ENCODE assay signal across 20 mouse cellular contexts in genomic region chr10:7836902-7837301, GRCm38 (mm10). TPM values are rescaled to one million over a fixed set of nuclear protein-coding genes. Genes with fewer than 3 reads are reported as not detected.
DNase-seq lines count a peak whose midpoint lies in the region; ATAC-seq and TF ChIP-seq lines count a peak whose summit lies in the region.
"Had no signal": no experiment of that assay in that cellular context is flagged by ENCODE, and none has a peak within 500 bp of the region (broad histone marks: within the 10 kb centered on the region; RNA-seq: fewer than 3 reads in every experiment).

No protein-coding gene starts in this region.

- peaks cover 7% of the 10 kb centered on the region; the same call in 1 of the 2 replicates for H3K4me1 ChIP-seq in intestine, postnatal 0 days (replicated peaks; ENCODE audit: control insufficient read depth, insufficient read depth, low read length)
- H3K4me1 ChIP-seq in intestine, embryonic 15.5 days (replicated peaks): peaks cover 6% of the 10 kb centered on the region
- peaks cover 11% of the 10 kb centered on the region for H3K4me1 ChIP-seq in lung, embryonic 14.5 days (ENCODE audit: insufficient read depth)
- peaks cover 29% of the 10 kb centered on the region for H3K4me1 ChIP-seq in E14TG2a.4 (replicated peaks; ENCODE audit: low read depth, low read length)

- WGBS in intestine, postnatal 0 days: 61% methylated on average over 2 of the region's 2 CpGs
- WGBS in intestine, embryonic 15.5 days: 66% methylated on average over 2 of the region's 2 CpGs
- WGBS in lung, embryonic 14.5 days: 65% methylated on average over 2 of the region's 2 CpGs

- H3K9me3 ChIP-seq in intestine, postnatal 0 days (ENCODE audit: control insufficient read depth): no peaks in the 10 kb centered on the region
- H3K9me3 ChIP-seq in intestine, embryonic 15.5 days: no peaks in the 10 kb centered on the region
- no peaks in the 10 kb centered on the region for H3K9me3 ChIP-seq in lung, embryonic 14.5 days (ENCODE audit: low read depth, low read length)
- no peaks in the 10 kb centered on the region for H3K9me3 ChIP-seq in E14TG2a.4 (ENCODE audit: low read length)
- H3K9me3 ChIP-seq: heart, embryonic 10.5 days; hindbrain, embryonic 13.5 days had no signal

- ATAC-seq in intestine, postnatal 0 days: no peak
- no peak for ATAC-seq in intestine, embryonic 15.5 days
- no peak for ATAC-seq in lung, embryonic 14.5 days (ENCODE audit: insufficient read depth)
- ATAC-seq: activated CD4-positive, CD25-positive, alpha-beta regulatory T cell, adult 4 months; forebrain, embryonic 14.5 days; inflammation-experienced regulatory T-cells, adult 6 months; Patski had no signal

- no peak for DNase-seq in lung, embryonic 14.5 days
- no peak for DNase-seq in lung, postnatal 14 days
- DNase-seq in induced T-regulatory cell, adult 2 months (ENCODE audit: low read depth): peak; percentile 57
- no peak for DNase-seq in cerebellum, postnatal 4 days (ENCODE audit: low spot score in 2 of 2)
- DNase-seq: adrenal gland, postnatal 14 days; cerebellum, adult 11-12 months; cerebellum, adult 9-10 months; cerebellum, postnatal 25 days; gastrocnemius, postnatal 36 days; heart, adult 18-20 months; heart, postnatal 10 days had no signal

- no peak overlapping the region for H3K27ac ChIP-seq in intestine, postnatal 0 days (ENCODE audit: low read depth, low read length)
- H3K27ac ChIP-seq in intestine, embryonic 15.5 days: no peak overlapping the region
- H3K27ac ChIP-seq in lung, embryonic 14.5 days (ENCODE audit: low read depth): no peak overlapping the region
- H3K27ac ChIP-seq: heart, embryonic 10.5 days; hindbrain, embryonic 13.5 days had no signal

- no peaks in the 10 kb centered on the region for H3K36me3 ChIP-seq in intestine, postnatal 0 days (ENCODE audit: control insufficient read depth, insufficient read depth)
- no peaks in the 10 kb centered on the region for H3K36me3 ChIP-seq in intestine, embryonic 15.5 days
- H3K36me3 ChIP-seq in lung, embryonic 14.5 days (ENCODE audit: insufficient read depth): no peaks in the 10 kb centered on the region
- no peaks in the 10 kb centered on the region for H3K36me3 ChIP-seq in E14TG2a.4 (ENCODE audit: insufficient read depth, low read length)
- H3K36me3 ChIP-seq: heart, embryonic 10.5 days; hindbrain, embryonic 13.5 days had no signal

- H3K4me3 ChIP-seq in intestine, postnatal 0 days (ENCODE audit: low read depth, low read length): no peak overlapping the region
- no peak overlapping the region for H3K4me3 ChIP-seq in intestine, embryonic 15.5 days (replicated peaks)
- H3K4me3 ChIP-seq in lung, embryonic 14.5 days (ENCODE audit: low read depth, low read length): no peak overlapping the region
- H3K4me3 ChIP-seq in E14TG2a.4 (replicated peaks; ENCODE audit: low read length): no peak overlapping the region
- H3K4me3 ChIP-seq: heart, embryonic 10.5 days; hindbrain, embryonic 13.5 days had no signal

- H3K9ac ChIP-seq in intestine, postnatal 0 days (ENCODE audit: low read depth, low read length): no peak overlapping the region
- H3K9ac ChIP-seq in intestine, embryonic 15.5 days: no peak overlapping the region
- H3K9ac ChIP-seq in lung, embryonic 14.5 days: no peak overlapping the region
- H3K9ac ChIP-seq: hindbrain, embryonic 13.5 days had no signal

- TF ChIP-seq CTCF in intestine, postnatal 0 days (IDR thresholded peaks at IDR 0.05; ENCODE audit: low read depth): peak; percentile 25; the same call in 1 of the 2 replicates
- TF ChIP-seq CTCF in lung, embryonic 14.5 days (IDR thresholded peaks at IDR 0.05; ENCODE audit: low read depth): peak; percentile 19; the same call in 1 of the 2 replicates
- peak; percentile 30 for TF ChIP-seq CTCF in E14TG2a.4 (conservative IDR thresholded peaks at IDR 0.05; ENCODE audit: low read length)

- H3K4me2 ChIP-seq in intestine, postnatal 0 days (replicated peaks; ENCODE audit: low read depth): no peak overlapping the region
- H3K4me2 ChIP-seq in intestine, embryonic 15.5 days (replicated peaks): no peak overlapping the region
- H3K4me2 ChIP-seq in lung, embryonic 14.5 days: no peak overlapping the region
- H3K4me2 ChIP-seq: hindbrain, embryonic 13.5 days had no signal

- no peaks in the 10 kb centered on the region for H3K27me3 ChIP-seq in intestine, postnatal 0 days (replicated peaks; ENCODE audit: control insufficient read depth, insufficient read depth, low read length)
- no peaks in the 10 kb centered on the region for H3K27me3 ChIP-seq in intestine, embryonic 15.5 days (replicated peaks)
- H3K27me3 ChIP-seq in lung, embryonic 14.5 days (ENCODE audit: insufficient read depth, low read length): no peaks in the 10 kb centered on the region
- H3K27me3 ChIP-seq in E14TG2a.4 (ENCODE audit: insufficient read depth, low read length): peaks cover 26% of the 10 kb centered on the region
- H3K27me3 ChIP-seq: hindbrain, embryonic 13.5 days; Patski had no signal

RNA-seq across cellular contexts. Expression of gene Zc3h12d, which starts 4.6 kb away (rescaled TPM):
- polyA plus RNA-seq in intestine, postnatal 0 days (2015; fragmentation: Nextera tagmentation; extraction: Ambion mirVana): 0.92 and 1.2 TPM in 2 replicates
- polyA plus RNA-seq in intestine, embryonic 15.5 days (2015; fragmentation: Nextera tagmentation; extraction: Ambion mirVana): 0.49 and 0.53 TPM in 2 replicates
- 0.18 TPM in 2 replicates for polyA plus RNA-seq in lung, embryonic 14.5 days (2014; fragmentation: Nextera tagmentation; extraction: Ambion mirVana)
- polyA plus RNA-seq: forebrain, embryonic 14.5 days; Patski had no signal

RNA-seq across cellular contexts. Expression of gene Ppil4, which starts 44.2 kb away (rescaled TPM):
- polyA plus RNA-seq in intestine, postnatal 0 days (2015; fragmentation: Nextera tagmentation; extraction: Ambion mirVana): 17.1 and 19.7 TPM in 2 replicates
- polyA plus RNA-seq in intestine, embryonic 15.5 days (2015; fragmentation: Nextera tagmentation; extraction: Ambion mirVana): 30.7 and 33.9 TPM in 2 replicates
- polyA plus RNA-seq in lung, embryonic 14.5 days (2014; fragmentation: Nextera tagmentation; extraction: Ambion mirVana): 39.0 and 41.3 TPM in 2 replicates

RNA-seq across cellular contexts. Expression of gene Ginm1, which starts 44.3 kb away (rescaled TPM):
- 91.9 and 92.8 TPM in 2 replicates for polyA plus RNA-seq in intestine, postnatal 0 days (2015; fragmentation: Nextera tagmentation; extraction: Ambion mirVana)
- 75.4 and 78.2 TPM in 2 replicates for polyA plus RNA-seq in intestine, embryonic 15.5 days (2015; fragmentation: Nextera tagmentation; extraction: Ambion mirVana)
- 75.8 and 77.7 TPM in 2 replicates for polyA plus RNA-seq in lung, embryonic 14.5 days (2014; fragmentation: Nextera tagmentation; extraction: Ambion mirVana)
